Mouse (Mus musculus) embryo, embryonic 11 days (tissue): ENCODE data around the gene Krtap19-3.

Experiments
- DNase-seq: peaks from one replicate; pipeline ENCODE4 v3.0.0-alpha.2; 2015

Gene Krtap19-3

DNA sequence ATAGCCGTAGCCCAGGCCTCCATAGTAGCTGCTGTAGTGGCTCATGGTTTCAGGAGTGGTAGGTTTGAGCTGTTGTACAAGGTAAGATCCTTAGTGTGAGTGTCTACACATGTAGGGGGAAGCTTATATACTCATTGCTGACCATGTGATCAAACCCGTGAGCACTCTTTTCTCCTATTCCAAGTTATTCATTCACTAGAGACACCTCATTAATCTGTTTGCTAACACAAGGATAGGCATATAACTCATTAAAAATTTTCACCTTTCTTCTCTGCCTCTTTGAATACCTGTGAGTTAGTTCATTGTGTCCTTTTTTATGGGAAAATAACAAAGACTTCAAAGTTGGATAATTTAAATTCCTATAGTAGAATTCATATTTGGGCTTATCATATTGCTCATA lies at the start of gene Krtap19-3:
Gene Krtap19-3, minus strand, starts transcription at position 101 of the 400 bp plus-strand sequence.
- no peak for DNase-seq

GRCm38 (mm10) chr16:88896357-88896756 lies 18.5 kb upstream of the Krtap19-3 start, which contains the start of gene Krtap19-5:
TSS of gene Krtap19-5 (minus strand) at chr16:88896457.
- DNase-seq = no peak

DNA sequence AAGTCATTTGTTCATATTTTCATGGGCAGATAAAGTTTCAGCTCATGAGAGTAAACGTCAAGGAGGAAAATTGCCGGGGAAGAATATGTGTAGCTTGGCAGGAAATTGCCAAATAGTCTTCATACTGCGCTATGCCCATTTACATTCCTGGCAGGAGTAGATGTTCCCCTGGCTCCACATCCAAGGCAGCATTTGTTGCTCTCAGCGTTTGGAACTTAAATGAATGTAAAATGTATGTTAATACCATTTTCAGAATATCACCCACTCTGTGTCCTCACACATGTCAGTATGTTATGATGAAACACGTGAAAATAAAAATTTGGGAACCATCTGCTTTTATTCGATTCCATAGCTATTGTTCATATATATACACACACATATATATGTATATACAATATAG lies 9.0 kb upstream of the Krtap19-3 start:
- no peak for DNase-seq

DNA sequence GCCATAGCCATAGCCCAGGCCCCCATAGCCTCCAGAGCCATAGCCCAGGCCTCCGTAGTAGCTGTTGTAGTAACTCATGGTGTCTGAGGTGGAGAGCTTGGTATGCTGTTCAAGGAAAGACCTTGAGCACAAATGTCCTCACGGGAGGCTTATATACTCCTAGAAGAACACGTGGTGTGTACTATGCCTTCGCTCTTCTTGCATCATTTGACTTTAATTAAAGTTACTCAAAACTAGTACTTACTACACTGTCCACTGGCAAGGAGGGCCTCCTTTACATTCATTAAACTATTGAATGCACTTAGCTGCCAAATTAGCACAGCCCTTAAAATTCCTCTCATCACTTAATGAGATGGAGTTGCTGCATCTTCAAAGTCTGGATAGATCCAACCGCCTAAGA lies 7.2 kb upstream of the Krtap19-3 start, which contains the start of gene Krtap19-4:
Gene Krtap19-4, minus strand, starts transcription at position 101 of the 400 bp plus-strand sequence.
- no peak for DNase-seq

DNA sequence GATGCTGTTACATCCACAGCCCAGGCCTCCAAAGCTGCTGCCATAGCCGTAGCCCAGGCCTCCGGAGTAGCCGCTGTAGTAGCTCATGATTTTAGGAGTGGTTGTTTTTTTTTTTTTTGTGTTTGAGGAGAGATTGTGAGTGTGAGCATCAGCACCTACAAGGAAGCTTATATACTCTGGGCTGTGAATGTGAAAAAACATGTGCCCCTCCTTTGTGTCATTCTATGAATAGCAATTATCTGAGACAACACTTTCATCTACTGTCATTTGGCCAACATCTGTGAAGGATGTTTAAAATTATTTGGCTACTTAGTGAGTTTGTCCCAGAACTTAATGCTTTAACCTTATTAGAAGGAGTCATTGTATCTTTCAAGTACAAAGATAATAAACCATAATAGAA lies 3.7 kb downstream of the Krtap19-3 start, which contains the start of gene Krtap19-2:
Gene Krtap19-2, minus strand, starts transcription at position 101 of the 400 bp plus-strand sequence.
- no peak for DNase-seq

DNA sequence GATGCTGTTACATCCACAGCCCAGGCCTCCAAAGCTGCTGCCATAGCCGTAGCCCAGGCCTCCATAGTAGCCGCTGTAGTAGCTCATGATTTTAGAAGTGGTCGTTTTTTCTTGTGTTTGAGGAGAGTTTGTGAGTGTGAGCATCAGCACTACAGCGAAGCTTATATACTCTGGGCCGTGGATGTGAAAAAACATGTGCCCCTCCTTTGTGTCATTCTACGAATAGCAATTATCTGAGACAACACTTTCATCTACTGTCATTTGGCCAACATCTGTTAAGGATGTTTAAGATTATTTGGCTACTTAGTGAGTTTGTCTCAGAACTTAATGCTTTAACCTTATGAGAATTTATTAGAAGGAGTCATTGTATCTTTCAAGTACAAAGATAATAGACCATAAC lies 8.5 kb downstream of the Krtap19-3 start, which contains the start of gene Krtap19-1:
Gene Krtap19-1, minus strand, starts transcription at position 101 of the 400 bp plus-strand sequence.
- no peak for DNase-seq

- DNase-seq = no peak
Measured at GRCm38 (mm10) chr16:88864887-88865407, 12.9 kb downstream of the Krtap19-3 start.

DNA sequence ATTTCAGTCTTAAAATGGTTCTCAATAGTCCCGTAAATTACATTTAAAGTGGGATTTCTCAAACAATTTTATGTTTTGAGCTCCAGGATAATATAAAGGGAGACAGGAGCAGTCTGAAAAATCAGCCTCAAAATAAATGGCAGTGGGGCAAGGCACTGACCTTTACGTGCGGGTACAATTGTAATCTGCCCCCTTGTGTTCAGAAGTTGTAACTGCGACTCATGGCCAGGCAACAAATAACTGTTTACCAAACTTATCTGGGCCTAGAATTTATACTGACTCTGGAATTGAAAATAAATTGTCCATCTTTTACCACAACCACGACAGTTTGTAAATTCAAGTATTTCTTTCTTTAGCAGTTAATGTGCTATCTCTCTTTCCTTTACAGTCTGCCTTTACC lies 26.4 kb downstream of the Krtap19-3 start:
- DNase-seq = peak; percentile 58

DNA sequence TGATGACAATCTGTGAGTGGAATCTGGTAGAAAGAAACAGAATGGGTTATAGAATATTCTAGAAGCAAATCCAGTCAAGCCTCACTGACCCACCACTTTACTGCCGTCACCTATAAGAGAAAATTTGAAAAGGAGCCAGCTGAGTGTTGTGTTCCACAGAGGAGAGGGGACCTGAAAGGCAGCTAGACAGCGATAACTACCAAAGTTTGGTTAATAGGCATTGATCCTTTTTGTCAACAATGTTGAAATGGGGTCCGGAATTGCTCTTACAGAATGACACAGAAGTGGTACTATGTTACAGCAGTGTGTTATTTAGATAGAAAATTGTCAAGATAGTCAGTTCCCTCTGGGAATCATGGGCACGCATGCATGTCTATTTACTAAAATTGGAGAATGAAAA lies 29.3 kb downstream of the Krtap19-3 start:
- DNase-seq = no peak

- no peak for DNase-seq
Measured at GRCm38 (mm10) chr16:88847363-88847762, 30.5 kb downstream of the Krtap19-3 start.
